Mouse (Mus musculus) kidney, postnatal 0 days (tissue): ENCODE measurements at regions not wholly inside any gene's neighbourhood (a gene's known extent, or its start where the extent isn't known, plus 50 kb on each side); places are given as distances from the start of the nearest gene placed in this dataset.

Experiments
- ATAC-seq: fragments of 200-750 bp; cut with Nextera tagmentation; replicated peaks from 2 replicates; pipeline ENCODE4 v1.8.0; 2017; ENCODE audit warnings: low read depth, moderate number of reproducible peaks, moderate TSS enrichment, moderate library complexity; ENCODE audit not compliant: low FRiP score
- DNase-seq: peaks from one replicate; pipeline ENCODE4 v3.0.0-alpha.2; 2016; ENCODE audit warnings: low spot score
- H3K27ac ChIP-seq: fragments of 300-500 bp; sonication (generic); 2 replicates; pipeline ENCODE4 v1.5.1; 2014; ENCODE audit warnings: mild to moderate bottlenecking
- H3K27me3 ChIP-seq: fragments of 300-500 bp; sonication (generic); 2 replicates; pipeline ENCODE4 v1.6.1; 2014; ENCODE audit warnings: low read length, mixed read lengths; ENCODE audit not compliant: insufficient read depth
- H3K36me3 ChIP-seq: fragments of 300-500 bp; sonication (generic); 2 replicates; pipeline ENCODE4 v1.6.1; 2014; ENCODE audit warnings: low read length, mixed read lengths; ENCODE audit not compliant: insufficient read depth
- H3K4me1 ChIP-seq: fragments of 300-500 bp; sonication (generic); replicated peaks from 2 replicates; pipeline ENCODE4 v1.6.1; 2014; ENCODE audit warnings: antibody characterized with exemption, low read length, mixed read lengths; ENCODE audit not compliant: insufficient read depth
- H3K4me2 ChIP-seq: fragments of 300-500 bp; sonication (generic); 2 replicates; pipeline ENCODE4 v1.6.1; 2014; ENCODE audit warnings: mild to moderate bottlenecking, low read length, moderate library complexity, mixed read lengths
- H3K4me3 ChIP-seq: fragments of 300-500 bp; sonication (generic); replicated peaks from 2 replicates; pipeline ENCODE4 v1.5.1; 2014; ENCODE audit warnings: low read depth, low read length
- H3K9ac ChIP-seq: fragments of 300-500 bp; sonication (generic); 2 replicates; pipeline ENCODE4 v1.6.1; 2014; ENCODE audit warnings: low read depth, low read length
- H3K9me3 ChIP-seq: fragments of 300-500 bp; sonication (generic); replicated peaks from 2 replicates; pipeline ENCODE4 v1.6.1; 2016; ENCODE audit warnings: low read length, inconsistent platforms, mixed read lengths
- CTCF ChIP-seq: IDR thresholded peaks from 2 replicates; pipeline ENCODE4 v1.5.1; 2016; ENCODE audit warnings: antibody characterized with exemption, low read depth, mild to moderate bottlenecking, moderate library complexity
- WGBS: fragments of 180-500 bp; shearing (Covaris S2); extraction: QIAGEN DNeasy Blood & Tissue Kit; methylation state at CpG from one replicate; pipeline ENCODE4 v1.1.7; 2014; 5-methylcytosine and 5-hydroxymethylcytosine counted together

GRCm38 (mm10) chr5:58705561-58705960 lies 987.8 kb downstream of the Pcdh7 start:
- Histone ChIP-seq H3K9me3 (no peaks in the 10 kb centered on the region), H3K27ac (no peak overlapping the region), H3K27me3 (no peaks in the 10 kb centered on the region), H3K36me3 (no peaks in the 10 kb centered on the region), H3K4me3 (no peak overlapping the region), H3K9ac (no peak overlapping the region), H3K4me1 (no peaks in the 10 kb centered on the region), H3K4me2 (no peak overlapping the region)
- DNase-seq (no peak), ATAC-seq (no peak)
- TF ChIP-seq CTCF = no peak
- WGBS = 78% methylated on average over 1 of the region's 1 CpGs

GRCm38 (mm10) chr5:58712381-58712780 lies 994.6 kb downstream of the Pcdh7 start:
- TF ChIP-seq CTCF = no peak
- Histone ChIP-seq H3K4me3 (no peak overlapping the region), H3K4me2 (no peak overlapping the region), H3K27me3 (no peaks in the 10 kb centered on the region), H3K9ac (no peak overlapping the region), H3K4me1 (no peaks in the 10 kb centered on the region), H3K9me3 (no peaks in the 10 kb centered on the region), H3K27ac (no peak overlapping the region), H3K36me3 (no peaks in the 10 kb centered on the region)
- no peak for ATAC-seq
- DNase-seq = no peak
- WGBS = 56% methylated on average over 1 of the region's 1 CpGs

- H3K27ac ChIP-seq = no peak overlapping the region
- H3K9ac ChIP-seq = no peak overlapping the region
- H3K4me3 ChIP-seq = no peak overlapping the region
- H3K36me3 ChIP-seq = no peaks in the 10 kb centered on the region
- no peaks in the 10 kb centered on the region for H3K4me1 ChIP-seq
- no peak for ATAC-seq
- WGBS = 94% methylated on average over 3 of the region's 3 CpGs
- no peak overlapping the region for H3K4me2 ChIP-seq
- no peaks in the 10 kb centered on the region for H3K27me3 ChIP-seq
- no peak for TF ChIP-seq CTCF
- no peak for DNase-seq
- H3K9me3 ChIP-seq = no peaks in the 10 kb centered on the region
These were observed 1015.6 kb downstream of the Pcdh7 start for GRCm38 (mm10) chr5:58733366-58733765.

- 89% methylated on average over 2 of the region's 2 CpGs for WGBS
These were observed 1016.2 kb downstream of the Pcdh7 start for GRCm38 (mm10) chr5:58733961-58734360.

GRCm38 (mm10) chr5:58736610-58737009 lies 1018.8 kb downstream of the Pcdh7 start:
- ATAC-seq (no peak), DNase-seq (peak; percentile 54)
- peak; percentile 86 for TF ChIP-seq CTCF
- H3K9me3 ChIP-seq = no peaks in the 10 kb centered on the region
- no peaks in the 10 kb centered on the region for H3K4me1 ChIP-seq
- no peak overlapping the region for H3K9ac ChIP-seq
- H3K27me3 ChIP-seq = no peaks in the 10 kb centered on the region
- 43% methylated on average over 9 of the region's 9 CpGs for WGBS
- H3K4me3 ChIP-seq = no peak overlapping the region
- H3K36me3 ChIP-seq = no peaks in the 10 kb centered on the region
- H3K4me2 ChIP-seq = no peak overlapping the region
- H3K27ac ChIP-seq = no peak overlapping the region

More at GRCm38 (mm10) chr5:58733961-58734360, 1016.2 kb downstream of the Pcdh7 start:
- no peak for ATAC-seq
- DNase-seq = no peak
- Histone ChIP-seq H3K4me3 (no peak overlapping the region), H3K27me3 (no peaks in the 10 kb centered on the region), H3K9me3 (no peaks in the 10 kb centered on the region), H3K4me2 (no peak overlapping the region), H3K4me1 (no peaks in the 10 kb centered on the region), H3K27ac (no peak overlapping the region), H3K9ac (no peak overlapping the region), H3K36me3 (no peaks in the 10 kb centered on the region)
- TF ChIP-seq CTCF = no peak

- Histone ChIP-seq H3K9me3 (no peaks in the 10 kb centered on the region), H3K4me3 (no peak overlapping the region), H3K27me3 (no peaks in the 10 kb centered on the region), H3K4me2 (no peak overlapping the region), H3K4me1 (no peaks in the 10 kb centered on the region), H3K9ac (no peak overlapping the region), H3K27ac (no peak overlapping the region), H3K36me3 (no peaks in the 10 kb centered on the region)
- WGBS = 82% methylated on average over 4 of the region's 4 CpGs
- DNase-seq (no peak), ATAC-seq (no peak)
- TF ChIP-seq CTCF = no peak
These were observed 1019.6 kb downstream of the Pcdh7 start for GRCm38 (mm10) chr5:58737264-58737883.

- ATAC-seq (no peak), DNase-seq (no peak)
- TF ChIP-seq CTCF = no peak
- WGBS = 49% methylated on average over 4 of the region's 4 CpGs
- Histone ChIP-seq H3K27ac (no peak overlapping the region), H3K36me3 (no peaks in the 10 kb centered on the region), H3K27me3 (no peaks in the 10 kb centered on the region), H3K4me2 (no peak overlapping the region), H3K9me3 (no peaks in the 10 kb centered on the region), H3K9ac (no peak overlapping the region), H3K4me1 (no peaks in the 10 kb centered on the region), H3K4me3 (no peak overlapping the region)
These were observed 1020.3 kb downstream of the Pcdh7 start for GRCm38 (mm10) chr5:58738041-58738440.
